Mouse (Mus musculus) lung, postnatal 0 days (tissue): Measurements from ENCODE around the gene Lars2.

ENCODE experiments used
- CTCF ChIP-seq: IDR thresholded peaks from 2 replicates; pipeline ENCODE4 v1.5.1; 2016; ENCODE audit warnings: antibody characterized with exemption, mild to moderate bottlenecking
- EP300 ChIP-seq: IDR thresholded peaks from 2 replicates; pipeline ENCODE4 v1.6.1; 2016; ENCODE audit warnings: antibody characterized with exemption, mild to moderate bottlenecking, control low read depth

- TF ChIP-seq CTCF, result no peak
- TF ChIP-seq EP300, result no peak
Measured at GRCm38 (mm10) chr9:123328336-123328735, 38.4 kb upstream of the Lars2 start.
